Mouse (Mus musculus): ENCODE results near the gene Zc3h4.
"Not testable (repeated sequence)": the region's sequence is repeated elsewhere in the genome, so short reads cannot be mapped to it uniquely, and the experiment has no call there.

Gene Zc3h4

DNA sequence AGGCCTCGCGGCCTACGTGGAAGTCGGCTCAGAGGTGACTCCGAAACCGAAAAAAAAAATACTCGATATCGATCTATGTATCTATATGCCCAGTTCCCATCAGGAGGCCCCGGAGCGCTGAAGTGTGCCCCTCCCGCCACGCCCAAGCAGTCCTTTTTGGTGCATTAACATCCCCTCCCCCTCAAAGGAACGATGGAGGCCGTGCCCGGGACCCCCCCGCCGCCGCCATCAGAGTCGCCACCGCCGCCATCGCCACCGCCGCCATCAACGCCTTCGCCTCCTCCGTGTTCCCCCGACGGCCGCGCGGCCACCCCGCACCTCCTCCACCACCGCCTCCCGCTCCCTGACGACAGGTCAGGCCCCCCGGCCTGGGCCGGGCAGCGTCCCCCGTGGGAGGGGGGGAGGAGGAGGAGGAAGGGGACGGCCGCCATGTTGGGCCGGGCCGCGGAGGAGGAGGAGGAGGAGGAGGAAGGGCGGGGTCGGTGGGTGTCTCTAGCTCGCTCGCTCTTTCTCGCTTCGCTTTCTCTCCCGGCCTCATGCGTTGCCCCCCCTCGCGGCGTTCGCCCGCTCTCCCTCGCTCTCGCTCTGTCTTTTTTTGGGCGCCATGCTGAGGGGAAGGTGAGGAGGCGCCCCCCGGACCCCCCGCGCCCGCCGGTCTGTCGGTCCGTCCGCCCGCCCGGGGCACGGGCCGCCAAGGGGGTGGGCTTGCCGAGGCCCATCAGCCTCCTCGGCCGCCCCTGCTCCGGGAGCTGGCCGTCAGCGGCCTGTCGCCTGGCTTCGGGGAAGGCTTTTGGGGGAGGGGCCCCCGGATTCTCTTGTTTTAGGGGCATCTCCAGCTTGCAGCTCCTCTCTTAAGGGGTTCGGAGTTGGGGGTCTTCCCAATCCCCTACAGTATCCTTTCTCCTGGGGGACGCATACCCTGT is at the start of gene Zc3h4:
TSS of gene Zc3h4 (plus strand) at position 222 of the 923 bp plus-strand sequence.
- peak; percentile 92 for DNase-seq

DNA sequence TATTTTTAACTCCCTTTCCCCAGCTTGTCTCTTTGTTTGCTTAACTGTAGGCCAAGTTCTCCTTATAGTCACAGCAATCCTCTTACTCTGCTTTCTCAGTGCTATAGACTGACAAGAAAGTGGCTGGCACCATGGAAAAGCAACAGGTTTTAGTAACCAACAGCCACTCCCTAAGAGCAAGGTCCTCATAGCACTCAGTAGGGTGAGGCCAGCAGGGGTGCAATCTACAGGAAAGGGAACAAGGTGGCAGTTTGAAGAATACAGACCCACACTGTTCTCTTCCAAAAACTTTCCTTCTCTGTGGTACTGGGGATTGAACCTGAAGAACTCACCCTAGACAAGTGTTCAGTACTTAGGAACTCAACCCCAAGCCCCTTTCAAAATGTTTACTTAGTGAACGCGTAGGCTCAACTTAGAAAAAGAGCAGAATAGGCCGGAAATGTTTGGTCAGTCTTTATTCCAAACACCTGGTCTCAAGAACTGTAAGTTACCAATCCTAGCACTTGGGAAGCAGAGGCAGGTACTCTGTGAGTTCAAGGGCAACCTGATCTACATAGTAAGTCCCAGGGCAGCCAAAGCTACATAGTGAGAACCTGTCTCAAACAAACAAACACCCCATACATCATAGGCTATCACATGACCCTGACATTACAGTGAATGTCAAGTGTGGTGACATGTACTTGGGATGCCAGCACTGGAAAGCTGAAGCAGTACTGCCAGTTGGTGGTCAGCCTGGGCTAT is 44.7 kb upstream of the Zc3h4 start:
- DNase-seq: no peak

DNA sequence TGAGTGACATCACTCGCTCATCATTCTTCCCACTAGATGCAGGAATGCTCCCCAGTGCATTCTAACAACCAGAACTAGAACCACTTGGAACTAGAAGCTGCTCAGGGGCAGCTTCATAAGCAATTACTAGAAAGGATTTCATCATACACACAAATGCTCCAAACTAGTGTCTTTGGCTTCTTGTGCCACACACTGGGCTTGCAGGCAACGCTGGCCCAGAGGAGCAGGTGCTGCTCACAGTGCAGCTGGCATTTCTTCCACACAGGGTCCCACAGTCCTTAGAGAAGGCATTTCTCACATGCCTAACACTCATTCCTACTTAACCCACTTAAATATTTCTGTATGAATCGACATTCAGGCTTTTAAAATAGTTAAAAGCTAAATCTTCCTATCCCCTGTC is 43.1 kb upstream of the Zc3h4 start:
- DNase-seq: no peak

DNA sequence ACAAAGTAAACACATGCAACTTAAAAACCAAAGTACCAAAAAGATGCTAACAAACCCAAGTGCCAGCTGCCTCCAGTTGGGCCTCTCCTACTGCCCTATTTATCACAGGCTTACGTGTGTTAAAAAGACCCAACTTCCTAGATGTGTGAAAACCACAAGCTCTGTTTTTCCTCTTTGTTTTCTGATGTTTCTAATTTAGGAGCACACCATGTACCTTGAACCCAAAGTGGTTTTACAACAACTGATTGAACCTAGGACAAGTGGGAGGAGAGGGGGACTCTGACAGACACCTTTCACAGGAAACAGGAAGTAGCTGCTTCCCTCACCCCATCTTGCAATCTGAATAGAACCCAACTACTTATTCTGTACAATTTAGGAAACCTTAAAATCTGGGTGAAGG is 36.4 kb upstream of the Zc3h4 start:
- peak; percentile 13 for DNase-seq

DNA sequence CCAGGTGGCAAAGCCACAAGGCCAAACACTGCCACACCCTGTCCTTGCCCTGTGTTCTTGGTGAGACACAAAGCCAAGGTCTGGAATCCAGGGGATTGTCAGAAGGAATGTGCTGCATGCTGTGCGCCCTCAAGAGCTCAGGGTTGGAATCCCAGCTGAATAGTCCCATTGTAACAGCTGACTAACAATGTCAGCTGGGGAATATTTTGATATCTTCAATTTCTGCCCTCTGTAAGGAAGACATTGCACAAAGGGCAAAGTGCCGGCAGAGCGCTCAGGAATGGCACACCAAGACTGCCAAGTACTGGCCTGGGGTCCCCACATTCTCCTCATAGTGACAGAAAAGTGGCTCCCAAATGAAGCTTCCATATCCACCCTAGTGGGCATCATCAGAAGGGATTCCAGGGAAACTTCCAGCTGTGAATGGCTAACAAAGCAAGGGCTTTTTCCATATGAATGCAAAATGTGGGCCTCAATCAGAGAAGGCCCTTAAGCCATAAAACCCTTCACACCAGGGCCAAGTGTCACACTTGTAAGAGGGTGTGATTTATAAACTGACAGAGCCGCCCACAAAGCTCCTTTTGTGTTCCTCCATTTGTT is 35.7 kb upstream of the Zc3h4 start:
- peak; percentile 13 for DNase-seq

DNA sequence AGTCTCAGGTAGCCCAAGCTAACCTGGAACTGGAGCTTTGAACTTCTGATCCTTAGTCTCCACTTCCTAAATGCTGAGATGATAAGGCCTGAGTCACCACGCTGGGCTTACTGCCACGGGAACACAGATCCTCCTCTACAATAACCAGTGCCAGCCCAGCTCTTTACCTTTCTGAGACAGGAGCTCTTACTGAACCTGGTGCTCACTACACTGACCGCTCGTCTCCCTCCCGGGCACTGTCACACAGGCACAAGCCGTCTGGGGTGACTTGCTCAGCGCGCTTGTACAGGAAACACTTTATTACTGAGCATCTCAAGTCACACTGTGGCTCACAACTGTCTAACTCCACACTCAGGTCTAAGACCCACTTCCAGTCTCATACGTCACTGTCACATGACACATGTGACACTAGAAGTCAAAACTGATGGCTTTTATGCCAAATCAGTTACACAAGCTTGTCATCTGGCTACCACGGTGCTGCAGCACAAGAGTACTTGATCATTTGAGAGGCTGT is 34.5 kb upstream of the Zc3h4 start:
- peak; percentile 12 for DNase-seq

DNA sequence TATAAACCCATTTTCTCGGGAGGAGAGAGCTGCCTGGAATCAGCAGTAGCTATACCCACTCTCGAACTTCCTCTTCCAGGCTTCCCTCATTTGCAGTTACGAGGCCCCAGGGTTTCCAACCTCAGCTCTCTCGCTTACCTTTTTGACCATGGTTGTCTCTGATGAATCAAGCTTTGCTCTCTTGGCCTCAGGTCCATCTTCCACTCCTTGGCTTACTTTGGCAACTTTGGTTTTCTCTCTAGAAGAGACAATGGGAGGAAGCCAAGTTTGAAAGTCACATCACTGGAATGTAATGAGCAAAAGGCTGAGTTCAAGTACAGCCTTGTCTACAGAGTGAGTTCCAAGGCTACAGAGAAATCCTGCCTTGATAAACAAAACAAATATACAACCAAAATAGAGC is 34.0 kb upstream of the Zc3h4 start:
- DNase-seq: peak; percentile 11

DNA sequence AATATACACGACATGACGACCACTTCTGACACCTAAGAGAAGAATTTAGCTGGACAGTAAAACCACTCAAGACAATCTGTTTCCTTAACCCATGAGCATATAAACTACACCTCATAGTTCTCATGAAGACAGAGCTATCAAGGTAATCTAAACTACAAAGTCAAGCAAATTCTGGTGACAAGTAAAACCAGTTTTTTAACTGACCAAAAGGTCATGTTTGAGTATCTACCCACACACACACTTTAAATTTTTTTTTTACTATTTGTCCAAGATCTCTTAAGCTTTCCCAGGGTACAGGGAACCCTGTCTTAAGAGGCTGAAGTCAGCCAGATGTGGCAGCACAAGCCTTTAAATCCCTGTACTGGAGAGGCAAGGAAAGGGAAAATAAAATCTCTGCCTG is 31.9 kb upstream of the Zc3h4 start:
- DNase-seq: no peak

DNA sequence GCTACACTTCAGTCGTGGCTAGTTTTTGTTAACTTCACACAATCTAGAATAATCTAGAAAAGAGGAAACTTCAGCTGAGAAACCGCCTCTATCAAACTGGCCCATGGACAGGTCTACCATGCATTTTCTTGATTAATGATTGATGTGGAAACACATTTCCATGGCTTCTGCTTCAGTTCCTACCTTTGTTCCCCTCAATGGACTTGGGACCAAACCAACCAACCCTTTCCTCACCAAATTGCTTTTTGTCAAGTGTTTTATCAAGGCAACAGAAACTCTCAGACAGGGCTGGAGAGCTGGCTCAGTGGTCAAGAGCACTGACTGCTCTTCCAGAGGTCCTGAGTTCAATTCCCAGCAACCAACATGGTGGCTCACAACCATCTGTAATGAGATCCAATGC is 30.1 kb upstream of the Zc3h4 start:
- peak; percentile 11 for DNase-seq

DNA sequence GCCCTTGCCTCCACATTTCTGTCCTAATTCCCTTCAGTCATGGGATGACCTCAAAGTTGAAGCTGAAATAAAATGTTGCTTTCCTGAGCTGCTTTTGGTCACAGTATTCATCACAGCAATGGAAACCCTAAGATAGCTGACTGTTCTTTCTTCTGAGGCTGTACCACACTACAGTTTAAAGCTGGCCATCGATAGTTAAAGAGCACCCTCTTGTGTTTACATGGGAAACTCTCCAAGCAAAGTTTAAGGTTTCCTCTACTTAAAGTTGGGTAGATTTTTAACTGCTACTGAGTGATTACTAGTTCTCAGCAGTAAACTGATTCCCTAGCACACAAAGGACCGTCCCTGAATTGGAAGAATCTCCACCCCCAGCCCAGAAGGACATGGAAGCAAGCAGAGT is 27.0 kb upstream of the Zc3h4 start:
- no peak for DNase-seq

DNA sequence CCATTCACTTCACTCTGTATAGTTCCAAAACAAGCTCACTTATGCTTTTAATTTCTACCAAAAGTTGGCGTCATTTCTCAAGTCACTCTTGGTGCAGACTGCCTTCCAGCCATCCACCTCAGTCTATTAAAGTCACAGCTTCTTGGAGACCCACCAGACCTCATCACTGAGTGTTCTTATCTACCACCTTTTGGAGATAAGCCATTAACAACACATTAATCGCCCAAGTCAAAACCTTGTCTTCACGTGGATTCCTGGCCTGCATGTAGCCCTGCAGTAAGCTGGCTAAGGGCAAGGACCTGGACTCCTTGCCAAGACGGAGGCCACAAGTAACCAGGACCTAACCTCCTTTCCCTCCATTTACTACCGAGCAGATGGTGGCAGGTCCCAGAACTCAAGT is 25.7 kb upstream of the Zc3h4 start:
- no peak for DNase-seq

DNA sequence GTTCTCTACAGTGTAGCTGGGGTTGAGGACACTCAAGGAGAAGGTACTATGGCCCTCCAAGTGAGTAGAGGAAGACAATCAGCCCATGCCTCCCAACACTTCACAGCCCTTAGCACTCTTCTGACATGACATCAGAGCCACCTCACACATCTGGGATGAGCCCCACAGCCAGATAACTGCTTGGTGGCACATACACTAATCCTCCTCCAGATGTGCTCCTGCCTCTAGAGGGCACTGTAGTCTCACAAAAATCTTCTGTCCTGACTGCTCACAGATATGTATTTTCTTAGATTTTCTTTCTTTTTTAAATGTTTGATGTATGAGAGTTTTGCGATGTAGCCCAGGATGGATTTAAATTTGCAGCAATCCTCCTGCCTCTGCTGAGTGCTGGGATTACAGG is 24.2 kb upstream of the Zc3h4 start:
- peak; percentile 52 for DNase-seq

DNA sequence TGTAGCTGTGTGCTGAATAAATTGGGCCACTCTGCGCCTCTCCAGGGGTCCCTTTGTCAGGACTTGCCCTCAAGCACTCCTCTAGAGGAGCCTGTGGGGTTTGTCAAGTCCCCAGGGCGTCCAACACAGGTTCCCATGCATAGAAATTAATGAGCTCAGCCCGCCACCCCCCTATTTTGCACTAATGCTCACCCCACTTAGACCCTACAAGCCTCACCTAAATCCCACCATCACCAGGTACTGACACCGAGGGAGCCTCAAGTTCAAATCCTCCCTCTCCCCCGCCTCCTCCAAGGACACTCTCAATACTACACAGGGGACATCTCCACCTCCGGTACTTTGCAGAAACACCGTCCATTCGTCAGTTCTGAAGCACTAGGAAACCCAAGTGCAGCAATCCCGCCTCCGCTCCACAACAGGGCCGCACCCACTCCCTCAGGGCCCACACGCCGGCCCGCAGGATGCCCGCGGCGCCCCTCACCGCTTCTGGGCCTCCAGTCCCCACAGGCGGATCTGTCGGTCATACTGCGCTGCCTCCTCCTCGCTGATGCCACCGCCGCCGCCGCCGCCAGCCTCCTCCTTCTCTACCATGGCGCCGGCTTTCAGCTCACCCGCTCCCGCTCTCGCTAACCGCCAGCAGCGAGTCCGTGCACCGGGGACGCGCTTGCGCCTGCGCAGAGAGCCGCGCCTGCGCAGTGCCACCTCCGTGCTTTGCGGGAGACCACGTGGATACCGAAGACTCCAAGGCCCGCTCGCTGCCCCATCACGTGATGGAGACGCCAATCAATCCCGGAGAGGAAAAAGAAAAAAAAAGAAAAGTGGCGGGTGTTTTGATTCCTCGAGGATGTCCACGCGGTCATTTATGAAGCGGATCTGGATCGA is 13.3 kb upstream of the Zc3h4 start, which contains the start of gene Sae1:
TSS of gene Sae1 (minus strand) at position 647 of the 882 bp plus-strand sequence.
- peak; percentile 93 for DNase-seq

DNA sequence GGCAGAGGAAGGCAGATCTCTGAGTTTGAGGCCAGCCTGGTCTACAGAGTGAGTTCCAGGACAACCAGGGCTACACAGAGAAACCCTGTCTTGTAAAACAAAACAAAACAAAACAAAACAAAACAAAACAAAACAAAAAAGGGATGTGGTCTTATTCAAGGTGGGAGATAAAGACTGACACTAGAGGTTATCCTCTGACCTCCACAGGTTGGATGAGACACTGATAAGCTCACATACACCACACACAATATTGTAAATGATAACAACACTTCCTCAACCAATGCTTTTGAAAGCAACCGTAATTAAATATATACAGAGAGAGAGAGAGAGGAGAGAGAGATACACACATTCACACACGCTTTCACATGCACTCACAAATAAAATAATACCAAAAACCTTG is 10.8 kb upstream of the Zc3h4 start:
- DNase-seq: not testable (repeated sequence)

DNA sequence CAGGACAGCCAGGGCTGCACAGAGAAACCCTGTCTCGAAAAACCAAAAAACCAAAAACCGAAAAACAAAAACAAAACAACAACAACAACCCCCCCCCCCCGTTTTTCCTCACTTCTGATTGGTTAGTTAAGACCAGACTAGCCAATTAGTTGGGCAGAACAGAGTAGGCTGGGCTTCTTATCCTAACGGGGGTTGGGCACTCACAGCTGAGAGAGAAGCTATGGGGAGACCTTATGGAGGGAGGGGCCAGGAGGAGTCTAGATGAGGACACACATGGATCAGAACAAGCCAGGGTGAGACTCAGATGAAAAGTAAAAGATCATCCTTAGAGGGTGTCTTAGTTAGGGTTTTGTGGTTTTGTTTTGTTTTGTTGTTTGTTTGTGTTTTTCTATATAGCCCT is 7.8 kb upstream of the Zc3h4 start:
- no peak for DNase-seq

DNA sequence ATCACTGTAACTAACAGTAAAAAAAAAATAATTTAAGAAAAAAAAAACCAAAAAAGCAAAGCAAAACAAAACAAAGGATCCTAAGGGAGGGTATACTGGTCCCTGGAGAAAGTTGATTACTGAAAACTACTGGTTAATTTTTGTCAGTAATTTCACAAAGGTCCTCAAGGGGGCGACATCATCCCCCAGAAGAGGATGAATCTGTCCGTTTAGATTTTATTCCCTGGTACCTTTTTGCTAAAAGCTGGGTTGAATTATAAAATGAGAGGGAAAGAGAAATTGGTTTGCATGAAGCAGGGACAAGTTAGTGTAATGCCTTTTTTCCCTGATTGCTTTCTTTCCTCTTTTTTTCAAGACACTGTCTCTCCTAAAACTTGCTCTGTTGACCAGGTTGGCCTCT is 4.8 kb upstream of the Zc3h4 start:
- DNase-seq: no peak

DNA sequence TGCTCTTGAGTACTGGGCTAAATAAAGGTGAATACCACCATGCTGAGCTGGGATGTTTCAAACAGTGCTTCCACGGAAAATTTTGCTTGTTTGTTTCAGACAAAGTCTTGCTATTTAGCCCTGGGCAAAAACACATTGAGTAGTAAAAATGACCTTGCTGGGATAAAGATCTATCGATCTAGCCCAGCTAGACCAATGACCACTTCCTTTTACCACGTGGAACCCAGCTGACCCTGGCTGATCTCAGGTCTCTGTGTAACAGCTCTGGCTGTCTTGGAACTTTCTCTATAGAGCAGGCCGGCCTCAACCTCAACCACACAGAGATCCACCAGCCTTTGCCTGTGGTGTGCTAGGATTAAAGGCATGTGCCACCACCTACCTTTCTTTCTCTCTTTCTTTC is 3.2 kb upstream of the Zc3h4 start:
- DNase-seq: no peak

DNA sequence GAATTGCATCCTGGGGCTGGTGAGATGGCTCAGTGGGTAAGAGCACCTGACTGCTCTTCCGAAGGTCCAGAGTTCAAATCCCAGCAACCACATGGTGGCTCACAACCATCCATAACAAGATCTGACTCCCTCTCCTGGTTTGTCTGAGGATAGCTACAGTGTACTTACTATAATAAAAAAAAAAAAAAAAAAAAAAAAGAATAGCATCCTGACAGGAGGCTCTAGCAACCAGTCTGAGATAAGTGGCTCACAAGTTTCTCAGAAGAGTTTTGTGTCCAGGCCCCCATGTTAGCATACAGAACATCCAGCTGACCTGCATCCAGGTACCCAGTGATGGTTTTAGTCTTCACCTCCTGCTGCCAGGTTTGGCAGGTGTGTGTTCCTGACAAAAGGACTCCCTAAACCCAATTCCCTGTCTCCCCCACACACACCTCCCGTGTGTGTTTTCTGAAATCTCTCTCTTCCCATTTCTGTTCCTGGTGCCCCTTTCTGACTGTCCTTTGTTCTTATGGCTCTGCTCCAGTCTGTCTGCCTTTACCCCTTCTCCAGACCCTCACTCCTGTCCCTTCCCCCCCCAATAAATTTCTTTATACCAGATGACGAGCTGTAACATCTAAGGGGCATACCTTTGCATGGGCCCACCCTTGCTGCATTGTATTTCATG is 2.2 kb upstream of the Zc3h4 start:
- DNase-seq: no peak

DNA sequence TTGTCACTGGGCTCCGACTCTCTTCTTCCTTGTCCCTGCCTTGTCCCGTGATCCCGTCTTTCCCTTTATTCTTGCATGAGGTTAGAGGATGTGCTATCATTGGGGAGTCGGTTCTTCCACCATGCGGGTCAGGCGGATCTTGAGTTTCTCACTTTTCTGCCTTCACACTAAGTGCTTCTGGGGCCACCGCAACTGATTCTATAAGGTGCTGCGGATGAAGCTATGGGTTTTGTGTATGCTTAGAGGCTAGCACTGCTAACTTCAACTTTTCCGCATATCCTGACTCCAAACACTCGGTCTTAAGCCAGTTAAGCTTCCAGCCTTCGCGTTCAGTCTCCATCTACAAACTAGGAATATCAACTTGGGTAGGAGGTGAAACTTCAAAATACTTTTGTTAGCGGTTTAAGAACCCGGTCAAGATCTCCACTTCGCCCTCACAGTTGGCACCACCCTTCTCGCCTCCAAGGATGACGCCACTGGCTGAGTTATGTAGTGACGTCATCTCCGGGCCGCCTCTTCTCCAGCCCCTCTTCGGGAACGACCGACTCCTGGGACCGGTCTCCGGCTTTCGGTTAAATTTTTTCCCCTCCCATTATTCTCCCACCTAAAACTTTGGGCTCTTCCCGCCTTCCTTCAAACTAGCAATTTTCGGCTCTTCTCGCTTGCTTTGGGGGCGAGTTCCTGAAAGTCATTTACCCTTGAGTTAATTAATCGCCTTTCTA is 1.5 kb upstream of the Zc3h4 start:
- DNase-seq: peak; percentile 95

DNA sequence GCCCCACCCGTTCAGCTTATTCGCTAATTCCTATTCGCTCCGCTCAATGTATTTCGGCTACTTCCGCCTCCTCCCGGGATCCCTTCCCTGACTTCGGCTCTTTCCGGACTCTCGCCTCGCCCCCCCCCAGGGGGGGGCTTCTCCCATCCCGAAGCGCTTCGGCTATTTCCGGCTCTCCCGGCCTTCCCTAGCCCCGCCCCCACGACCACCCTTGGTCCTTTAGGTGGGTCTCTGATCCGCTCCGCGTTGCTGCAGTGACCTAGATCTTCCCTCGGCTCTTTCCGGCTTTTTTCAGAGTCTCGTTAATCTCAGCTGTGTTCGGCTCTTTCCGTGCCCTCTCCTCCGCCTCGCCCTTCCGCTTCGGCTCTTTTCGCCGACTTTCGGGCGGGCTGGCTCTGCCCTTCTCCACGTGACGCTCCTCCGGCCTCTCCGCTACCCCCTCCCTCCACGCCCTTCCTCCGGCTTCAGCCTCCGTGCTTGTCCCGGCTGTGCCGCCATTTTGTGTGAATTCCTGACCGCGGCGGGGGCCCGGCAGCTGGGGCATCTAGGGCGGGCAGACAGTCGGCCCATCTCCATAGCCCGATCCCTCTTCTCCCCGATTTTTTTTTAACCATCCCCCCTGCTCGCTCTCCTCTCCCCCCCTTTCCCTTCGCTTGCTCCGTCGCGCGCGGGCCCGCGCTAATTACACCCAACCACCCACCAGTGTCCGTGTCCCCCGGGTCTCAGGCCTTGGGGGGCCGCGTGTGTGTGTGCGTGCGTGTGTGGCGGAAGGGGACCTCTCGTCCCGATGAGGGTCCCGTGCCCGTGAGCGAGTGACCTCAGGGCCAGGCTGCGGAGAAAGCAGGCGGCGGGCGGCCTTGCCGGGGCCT is 656 bp upstream of the Zc3h4 start:
- peak; percentile 97 for DNase-seq
